Mouse (Mus musculus) liver, embryonic 16.5 days (tissue): ENCODE measurements around the gene Acat2. TPM values are rescaled to one million over a fixed set of nuclear protein-coding genes. Genes with fewer than 3 reads are reported as not detected.
"Not testable (repeated sequence)": the region's sequence is repeated elsewhere in the genome, so short reads cannot be mapped to it uniquely, and the experiment has no call there.

ENCODE experiments used
- ATAC-seq: fragments of 200-750 bp; cut with Nextera tagmentation; 2 replicates; pipeline ENCODE4 v1.8.0; 2017; ENCODE audit warnings: low read depth, mild to moderate bottlenecking, moderate number of reproducible peaks, moderate library complexity
- H3K27ac ChIP-seq: fragments of 300-500 bp; sonication (generic); 2 replicates; pipeline ENCODE4 v1.5.1; 2014; ENCODE audit warnings: mild to moderate bottlenecking, low read length
- H3K27me3 ChIP-seq: fragments of 300-500 bp; sonication (generic); 2 replicates; pipeline ENCODE4 v1.6.1; 2014; ENCODE audit warnings: low read depth, low read length, mixed read lengths; ENCODE audit not compliant: control insufficient read depth, insufficient read depth
- H3K36me3 ChIP-seq: fragments of 300-500 bp; sonication (generic); 2 replicates; pipeline ENCODE4 v1.6.1; 2014; ENCODE audit warnings: mild to moderate bottlenecking; ENCODE audit not compliant: control insufficient read depth, insufficient read depth
- H3K4me1 ChIP-seq: fragments of 300-500 bp; sonication (generic); 2 replicates; pipeline ENCODE4 v1.6.1; 2014; ENCODE audit warnings: low read depth, low read length, mixed read lengths; ENCODE audit not compliant: control insufficient read depth
- H3K4me2 ChIP-seq: fragments of 300-500 bp; sonication (generic); 2 replicates; pipeline ENCODE4 v1.6.1; 2014; ENCODE audit warnings: low read depth, low read length, mixed read lengths
- H3K4me3 ChIP-seq: fragments of 300-500 bp; sonication (generic); 2 replicates; pipeline ENCODE4 v1.5.1; 2014; ENCODE audit warnings: low read depth, mild to moderate bottlenecking, low read length
- H3K9ac ChIP-seq: fragments of 300-500 bp; sonication (generic); 2 replicates; pipeline ENCODE4 v1.6.1; 2014; ENCODE audit warnings: low read depth, low read length
- H3K9me3 ChIP-seq: fragments of 300-500 bp; sonication (generic); replicated peaks from 2 replicates; pipeline ENCODE4 v1.6.1; 2016; ENCODE audit warnings: low read length; ENCODE audit not compliant: control insufficient read depth
- WGBS: fragments of 180-500 bp; shearing (Covaris S2); extraction: QIAGEN DNeasy Blood & Tissue Kit; methylation state at CpG from one replicate; pipeline ENCODE4 v1.1.7; 2014; ENCODE audit not compliant: insufficient replicate concordance; 5-methylcytosine and 5-hydroxymethylcytosine counted together
- polyA plus RNA-seq: library from polyadenylated mRNA; unstranded; fragments of >200 nt; fragmentation: Nextera tagmentation; extraction: Ambion mirVana; gene quantifications from 2 replicates; pipeline ENCODE4 v1.2.1, GENCODE M21; 2015

Acat2 gene
- polyA plus RNA-seq, 1 experiment from 2014 or later, result 101 TPM

- H3K27ac ChIP-seq, result peak within 1 kb of the TSS; percentile 50
- WGBS, result 9% methylated on average over 27 of the region's 27 CpGs
- peak within 1 kb of the TSS; percentile 62 for H3K4me2 ChIP-seq
- no peaks in the 10 kb centered on the region for H3K36me3 ChIP-seq
- H3K4me1 ChIP-seq, result peaks cover 8% of the 10 kb centered on the region
- H3K27me3 ChIP-seq, result no peaks in the 10 kb centered on the region
- H3K4me3 ChIP-seq, result peak within 1 kb of the TSS; percentile 48
- ATAC-seq, result peak; percentile 76
- no peaks in the 10 kb centered on the region for H3K9me3 ChIP-seq
- H3K9ac ChIP-seq, result peak within 1 kb of the TSS; percentile 31; the same call in 1 of the 2 replicates
These were observed 20.3 kb downstream of the Acat2 start, which contains the start of gene Acat3 for GRCm38 (mm10) chr17:12940151-12940805. Gene Acat3 (minus strand): TSS chr17:12940600.

GRCm38 (mm10) chr17:12939377-12940148 lies 21.0 kb downstream of the Acat2 start:
- H3K27ac ChIP-seq, H3K27me3 ChIP-seq, H3K4me1 ChIP-seq, H3K36me3 ChIP-seq, H3K9me3 ChIP-seq: not testable (repeated sequence)
- Histone ChIP-seq H3K4me3 (peak overlapping the region; percentile 48), H3K9ac (peak overlapping the region; percentile 31; the same call in 1 of the 2 replicates), H3K4me2 (peak overlapping the region; percentile 62)
- WGBS, result 39% methylated on average over 2 of the region's 12 CpGs
- 0 out of 2 replicates have a peak, but pooled peaks have one; percentile 7 for ATAC-seq

DNA sequence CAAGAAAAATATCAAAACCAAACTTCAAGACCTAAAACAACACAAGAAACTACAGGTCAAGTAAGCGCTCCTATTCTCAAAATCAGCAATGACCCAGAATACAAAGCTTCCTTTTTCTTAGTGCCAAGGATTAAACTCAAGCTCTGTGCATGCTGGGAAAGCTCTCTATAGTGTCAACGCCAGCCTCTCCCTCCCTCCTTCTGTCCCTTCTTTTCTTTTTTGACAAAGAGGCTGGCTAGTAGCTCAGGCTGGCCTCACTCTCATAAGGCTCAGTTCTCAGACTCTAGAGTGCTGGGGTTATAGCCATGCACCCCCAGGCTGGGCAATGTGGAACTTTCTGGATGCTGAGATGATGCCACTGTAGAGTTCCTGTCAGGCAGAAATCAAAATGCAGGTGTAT lies 22.5 kb downstream of the Acat2 start:
- 52% methylated on average over 2 of the region's 2 CpGs for WGBS
- peaks cover 8% of the 10 kb centered on the region for H3K4me1 ChIP-seq
- no peaks in the 10 kb centered on the region for H3K9me3 ChIP-seq
- no peak for ATAC-seq
- H3K27me3 ChIP-seq, result no peaks in the 10 kb centered on the region
- no peak overlapping the region for H3K4me2 ChIP-seq
- H3K36me3 ChIP-seq, result no peaks in the 10 kb centered on the region
- H3K4me3 ChIP-seq, result no peak overlapping the region
- no peak overlapping the region for H3K27ac ChIP-seq
- no peak overlapping the region for H3K9ac ChIP-seq

DNA sequence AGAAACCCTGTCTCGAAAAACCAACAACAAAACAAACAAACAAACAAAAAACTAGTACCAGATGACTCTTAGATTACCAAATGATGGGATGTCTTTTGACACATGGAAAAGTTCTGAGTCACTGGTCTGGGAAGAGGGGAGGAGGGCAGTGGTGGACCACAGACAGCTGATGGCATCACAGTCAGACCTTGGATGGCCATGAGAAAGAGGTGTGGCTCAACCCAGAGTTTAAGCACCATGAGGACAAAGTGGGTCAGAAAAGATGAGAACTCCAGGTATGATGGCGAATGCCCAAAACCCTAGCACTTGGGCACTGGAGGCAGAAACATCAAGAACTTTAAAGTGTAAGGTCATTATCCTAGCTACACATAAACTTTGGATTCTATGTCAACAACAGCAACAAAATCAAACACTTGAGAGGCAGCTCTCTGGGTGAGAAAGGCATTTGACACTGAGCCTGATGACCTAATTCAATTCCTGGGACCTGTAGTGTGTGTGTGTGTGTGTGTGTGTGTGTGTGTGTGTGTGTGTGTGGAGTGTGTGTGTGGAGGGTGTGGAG lies 23.1 kb downstream of the Acat2 start:
- H3K4me1 ChIP-seq, result peaks cover 8% of the 10 kb centered on the region
- H3K9me3 ChIP-seq, result no peaks in the 10 kb centered on the region
- 0 out of 2 replicates have a peak, but pooled peaks have one; percentile 19 for ATAC-seq
- no peak overlapping the region for H3K4me2 ChIP-seq
- 52% methylated on average over 2 of the region's 2 CpGs for WGBS
- H3K27me3 ChIP-seq, result no peaks in the 10 kb centered on the region
- H3K36me3 ChIP-seq, result no peaks in the 10 kb centered on the region
- H3K4me3 ChIP-seq, result no peak overlapping the region
- H3K9ac ChIP-seq, result no peak overlapping the region
- H3K27ac ChIP-seq, result 0 out of 2 replicates have a peak overlapping the region, but pooled peaks have one; percentile 27

- no peak overlapping the region for H3K4me3 ChIP-seq
- WGBS, result 43% methylated on average over 4 of the region's 4 CpGs
- no peak overlapping the region for H3K9ac ChIP-seq
- no peaks in the 10 kb centered on the region for H3K27me3 ChIP-seq
- peaks cover 6% of the 10 kb centered on the region for H3K4me1 ChIP-seq
- peak overlapping the region; percentile 46; the same call in 1 of the 2 replicates for H3K27ac ChIP-seq
- no peaks in the 10 kb centered on the region for H3K9me3 ChIP-seq
- H3K36me3 ChIP-seq, result no peaks in the 10 kb centered on the region
- peak; percentile 51 for ATAC-seq
- 0 out of 2 replicates have a peak overlapping the region, but pooled peaks have one; percentile 9 for H3K4me2 ChIP-seq
These were observed 24.8 kb downstream of the Acat2 start for GRCm38 (mm10) chr17:12935719-12936118.

DNA sequence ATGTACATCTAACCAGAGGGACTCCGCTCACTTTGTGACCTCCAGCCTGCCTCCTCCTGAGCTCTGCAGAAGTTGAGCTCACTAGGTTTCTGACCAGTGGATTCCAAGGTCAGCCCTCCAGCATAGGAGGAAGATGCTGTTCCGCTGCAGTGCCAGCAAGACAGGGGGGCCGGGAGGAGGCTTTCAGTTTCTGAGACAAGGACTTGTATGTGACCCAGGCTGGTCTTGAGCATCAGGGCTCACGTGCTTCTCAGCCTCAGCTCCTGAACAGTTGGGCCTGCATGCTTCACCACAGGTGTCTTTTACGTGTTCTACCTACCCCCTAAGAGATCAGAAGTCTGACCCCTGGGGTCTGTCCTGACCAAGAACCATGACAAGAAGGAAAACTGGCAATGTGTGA lies 29.0 kb downstream of the Acat2 start:
- H3K4me3 ChIP-seq, H3K27ac ChIP-seq: not testable (repeated sequence)

DNA sequence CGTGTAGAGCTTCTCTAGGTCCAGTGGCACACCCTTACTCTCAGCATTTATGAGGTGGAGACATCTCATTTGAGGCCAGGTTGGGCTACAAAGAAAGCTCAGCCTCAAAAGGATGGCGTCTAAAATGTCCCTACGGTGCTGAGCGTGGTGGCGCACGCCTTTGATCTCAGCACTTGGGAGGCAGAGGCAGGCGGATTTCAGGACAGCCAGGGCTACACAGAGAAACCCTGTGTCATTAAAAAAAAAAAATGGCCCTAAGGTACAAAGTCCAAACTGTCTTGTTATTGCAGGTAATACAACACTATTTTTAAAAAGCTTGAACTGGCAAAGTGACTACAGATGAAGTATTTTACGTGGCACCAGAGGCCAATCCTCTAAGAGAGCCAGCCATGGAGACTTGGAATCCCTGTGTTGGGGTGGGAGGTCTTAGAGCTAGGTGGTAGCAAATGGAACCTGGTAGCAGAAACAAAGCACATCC lies 34.8 kb downstream of the Acat2 start:
- no peak for ATAC-seq
- H3K4me3 ChIP-seq, result no peak overlapping the region
- 82% methylated on average over 8 of the region's 8 CpGs for WGBS
- peaks cover 45% of the 10 kb centered on the region for H3K36me3 ChIP-seq
- peak overlapping the region; percentile 53 for H3K27ac ChIP-seq
- no peak overlapping the region for H3K4me2 ChIP-seq
- H3K9me3 ChIP-seq, result no peaks in the 10 kb centered on the region
- no peak overlapping the region for H3K9ac ChIP-seq
- no peaks in the 10 kb centered on the region; the same call in none of the 2 replicates for H3K4me1 ChIP-seq
- H3K27me3 ChIP-seq, result no peaks in the 10 kb centered on the region

More for the DNA sequence above, 29.0 kb downstream of the Acat2 start:
- H3K4me2 ChIP-seq, ATAC-seq, H3K4me1 ChIP-seq, H3K9ac ChIP-seq, H3K36me3 ChIP-seq, H3K27me3 ChIP-seq, H3K9me3 ChIP-seq: not testable (repeated sequence)
- 68% methylated on average over 5 of the region's 5 CpGs for WGBS

DNA sequence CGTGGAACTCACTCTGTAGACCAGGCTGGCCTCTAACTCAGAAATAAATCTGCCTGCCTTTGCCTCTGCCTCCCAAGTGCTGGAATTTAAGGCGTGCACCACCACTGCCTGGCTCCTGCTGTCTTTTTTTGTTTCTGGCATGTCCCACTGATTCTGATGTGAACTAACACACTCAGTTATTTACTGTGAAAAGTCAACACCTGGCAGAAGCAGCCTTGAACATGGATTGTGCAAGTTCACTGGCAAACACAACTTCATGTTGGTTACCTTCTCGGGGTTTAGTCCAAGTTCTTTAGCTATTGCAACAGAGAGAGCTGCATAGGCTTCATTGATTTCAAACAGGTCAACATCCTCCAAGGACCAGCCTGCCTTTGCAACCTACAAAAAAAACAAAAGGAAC lies 35.5 kb downstream of the Acat2 start:
- no peaks in the 10 kb centered on the region for H3K27me3 ChIP-seq
- 66% methylated on average over 3 of the region's 3 CpGs for WGBS
- no peak overlapping the region for H3K4me2 ChIP-seq
- peak; percentile 85 for ATAC-seq
- H3K4me1 ChIP-seq, result no peaks in the 10 kb centered on the region; the same call in 1 of the 2 replicates
- peak overlapping the region; percentile 41; the same call in 1 of the 2 replicates for H3K27ac ChIP-seq
- no peaks in the 10 kb centered on the region for H3K9me3 ChIP-seq
- peaks cover 52% of the 10 kb centered on the region for H3K36me3 ChIP-seq
- no peak overlapping the region for H3K9ac ChIP-seq
- no peak overlapping the region for H3K4me3 ChIP-seq
